Mouse (Mus musculus) gastrocnemius, postnatal 25 days (tissue): Measurements from ENCODE around the gene Eprs. TPM values are rescaled to one million over a fixed set of nuclear protein-coding genes. Genes with fewer than 3 reads are reported as not detected.
"Not testable (repeated sequence)": the region's sequence is repeated elsewhere in the genome, so short reads cannot be mapped to it uniquely, and the experiment has no call there.

Experiments used
- DNase-seq: peaks from one replicate; pipeline ENCODE4 v3.0.0; 2022
- long read RNA-seq, 2 experiments: library from polyadenylated mRNA; stranded (forward); transcript quantifications; one replicate each; pipeline ENCODE4 v2.0.0; 2021
- total RNA-seq, 2 experiments: library from RNA; stranded (reverse); gene quantifications; 1 replicate in 1 of 2; 2 replicates in 1 of 2; pipeline ENCODE4 v1.2.3; 2021

Eprs gene
- 100 to 1,000 TPM; 147 to 149 TPM for total RNA-seq
- long read RNA-seq, experiment 1, full-length matches to known transcripts, result 36 of 71 reads
- long read RNA-seq, experiment 1, partial matches to known transcripts, result 29 of 71 reads
- long read RNA-seq, experiment 1, other reads (novel, unspliced or antisense), result 6 of 71 reads
- long read RNA-seq, experiment 2, full-length matches to known transcripts, result 108 of 154 reads
- long read RNA-seq, experiment 2, partial matches to known transcripts, result 38 of 154 reads
- long read RNA-seq, experiment 2, other reads (novel, unspliced or antisense), result 8 of 154 reads

- peak; percentile 99 for DNase-seq
These were observed at the start of gene Eprs for GRCm38 (mm10) chr1:185362677-185363520. Gene Eprs, plus strand, starts transcription at chr1:185363044.

DNA sequence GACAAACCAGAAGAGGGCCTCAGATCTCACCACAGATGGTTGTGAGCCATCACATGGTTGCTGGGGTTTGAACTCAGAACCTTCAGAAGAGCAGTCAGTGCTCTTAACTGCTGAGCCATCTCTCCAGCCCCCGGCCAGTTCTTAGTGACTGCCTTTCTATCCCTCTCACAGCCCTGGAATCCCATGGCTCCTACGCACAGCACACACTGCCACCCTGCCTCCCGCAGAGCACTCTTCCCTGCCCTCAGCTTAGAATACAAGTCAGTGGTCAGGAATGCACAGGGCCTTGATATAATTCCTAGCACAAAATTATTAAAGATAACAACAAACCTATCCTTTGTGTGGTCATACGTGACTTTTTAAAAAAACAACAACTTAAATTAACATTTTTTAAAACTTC lies 48.3 kb upstream of the Eprs start:
- DNase-seq, result no peak

- DNase-seq, result no peak
These were observed 46.8 kb upstream of the Eprs start for GRCm38 (mm10) chr1:185315846-185316568.

DNA sequence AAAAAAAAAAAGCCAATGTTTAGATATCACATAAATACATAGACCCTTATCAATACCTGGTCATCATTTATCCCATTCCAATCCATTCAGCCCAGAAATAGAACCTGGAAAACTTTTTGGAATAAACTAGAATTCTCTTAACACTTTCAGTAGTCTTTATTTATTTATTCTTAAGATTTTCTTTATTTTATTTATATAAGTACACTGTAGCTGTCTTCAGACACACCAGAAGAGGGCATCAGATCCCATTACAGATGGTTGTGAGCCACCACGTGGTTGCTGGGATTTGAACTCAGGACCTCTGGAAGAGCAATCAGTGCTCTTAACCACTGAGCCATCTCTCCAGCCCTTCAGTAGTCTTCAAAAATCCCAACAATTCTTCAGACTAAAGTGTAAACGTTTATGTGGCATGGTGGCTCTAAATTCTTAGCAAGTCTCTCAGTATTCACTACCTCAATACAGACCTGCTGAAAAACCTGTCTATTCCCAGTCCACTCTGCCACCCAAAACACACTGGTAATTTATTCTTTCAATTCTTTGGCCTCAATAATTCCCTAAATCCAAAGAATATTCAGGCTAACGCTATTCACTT lies 35.0 kb upstream of the Eprs start:
- not testable (repeated sequence) for DNase-seq

- DNase-seq, result peak; percentile 86
These were observed 33.9 kb upstream of the Eprs start, which contains the start of gene Iars2 for GRCm38 (mm10) chr1:185328721-185329610. Gene Iars2, minus strand, starts transcription at chr1:185329396.

DNA sequence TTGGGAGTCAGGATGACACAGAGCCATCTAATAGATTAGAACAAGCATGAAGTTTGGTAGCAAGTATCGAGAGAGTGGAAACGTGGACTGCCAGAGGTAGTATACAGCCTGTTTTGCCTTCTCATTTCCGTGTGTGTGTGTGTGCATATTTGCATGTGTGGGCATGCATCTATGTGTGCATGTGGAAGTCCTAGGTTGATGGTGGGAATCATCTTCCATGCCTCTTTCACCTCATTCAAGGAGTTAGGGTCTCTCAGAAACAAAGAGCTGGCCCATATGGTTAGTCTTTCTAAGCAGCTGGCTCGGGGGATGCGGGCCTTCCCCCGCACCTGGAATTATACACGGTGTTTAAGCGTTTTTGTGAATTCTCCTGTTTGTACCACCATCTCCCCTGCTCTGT lies 33.0 kb upstream of the Eprs start:
- DNase-seq, result no peak

- no peak for DNase-seq
These were observed 31.5 kb upstream of the Eprs start for GRCm38 (mm10) chr1:185331364-185331763.

GRCm38 (mm10) chr1:185331983-185332430 lies 30.8 kb upstream of the Eprs start, which contains the start of gene Bpnt1:
Gene Bpnt1, plus strand, starts transcription at chr1:185332149.
- DNase-seq, result peak; percentile 92

DNA sequence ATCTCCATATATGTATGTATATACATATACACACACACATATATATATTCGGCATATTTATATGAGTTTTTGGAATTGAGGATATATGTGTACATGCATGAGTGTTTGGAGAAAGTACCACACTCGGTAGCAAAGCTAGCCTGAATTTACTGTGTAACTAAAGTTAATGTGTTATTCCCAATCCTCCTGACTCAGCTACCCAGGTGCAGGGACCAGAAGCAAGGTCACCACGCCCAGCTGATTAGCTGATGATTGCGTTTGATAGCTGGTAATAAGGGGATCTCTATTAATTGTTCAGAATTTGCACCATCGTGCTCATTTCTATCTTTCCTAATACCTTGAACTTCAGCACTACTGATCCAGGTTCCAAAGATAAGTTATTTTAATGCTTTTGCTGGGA lies 29.2 kb upstream of the Eprs start:
- no peak for DNase-seq

DNA sequence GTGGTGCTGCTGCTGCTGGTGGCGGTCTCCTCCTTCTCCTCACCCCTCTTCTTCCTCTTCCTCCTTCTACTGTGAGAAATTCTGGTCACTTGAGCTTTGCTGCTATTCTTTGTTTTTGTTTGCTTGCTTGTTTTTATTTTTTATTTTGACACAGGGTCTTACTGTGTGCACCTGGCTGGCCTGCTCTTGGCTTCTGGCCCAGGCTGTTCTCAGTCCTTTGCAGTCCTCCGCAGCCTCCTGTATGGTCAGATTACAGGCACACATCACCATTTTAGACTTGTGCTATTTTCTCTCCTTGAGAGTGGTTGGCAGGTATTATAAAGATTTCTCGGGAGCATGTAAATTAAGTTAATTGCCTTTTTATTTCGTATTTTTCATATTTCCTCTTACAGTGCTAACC lies 28.7 kb upstream of the Eprs start:
- no peak for DNase-seq

DNA sequence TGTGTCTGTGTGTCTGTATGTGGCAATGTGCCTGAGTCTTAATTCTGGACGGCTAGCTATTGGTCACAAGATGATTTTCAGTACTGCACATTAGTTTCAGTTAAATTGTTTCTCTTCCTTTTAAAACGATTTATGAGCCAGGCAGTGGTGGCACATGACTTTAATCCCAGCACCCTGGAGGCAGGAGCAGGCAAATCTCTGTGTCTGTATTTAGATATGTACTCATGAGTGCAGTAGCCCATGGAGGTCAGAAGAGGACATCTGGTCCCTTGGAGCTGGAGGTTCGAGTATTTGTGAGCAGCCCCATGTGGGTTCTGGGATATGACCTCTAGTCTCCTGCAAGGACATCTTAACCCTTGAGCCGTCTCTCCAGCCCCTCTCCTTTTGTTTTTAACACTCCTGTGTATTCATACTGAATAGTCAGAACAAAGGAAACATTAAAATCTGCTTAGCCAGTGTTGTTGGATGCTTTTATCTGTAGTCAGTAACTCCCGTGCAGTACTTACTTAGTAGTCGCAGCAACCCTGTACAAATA lies 27.5 kb upstream of the Eprs start:
- no peak for DNase-seq

DNA sequence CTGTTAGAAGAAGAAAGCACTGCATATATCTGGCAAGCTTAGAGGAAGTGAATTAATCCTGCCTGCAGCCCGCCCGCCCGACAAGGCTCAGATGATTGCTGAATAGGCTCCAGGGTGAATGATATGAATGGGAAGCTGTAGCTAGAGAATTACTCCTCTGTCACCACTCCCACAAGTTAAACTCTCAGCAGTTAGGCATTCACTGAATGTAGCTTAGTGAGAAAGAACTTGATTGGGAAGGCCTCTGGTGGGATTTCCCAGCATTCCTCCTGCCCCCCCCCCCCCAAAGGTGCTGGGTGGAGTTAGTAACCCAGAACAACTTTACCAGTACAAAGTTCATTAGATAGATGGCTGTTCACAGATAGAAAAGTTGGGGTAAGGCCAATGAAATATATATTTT lies 26.3 kb upstream of the Eprs start:
- no peak for DNase-seq

DNA sequence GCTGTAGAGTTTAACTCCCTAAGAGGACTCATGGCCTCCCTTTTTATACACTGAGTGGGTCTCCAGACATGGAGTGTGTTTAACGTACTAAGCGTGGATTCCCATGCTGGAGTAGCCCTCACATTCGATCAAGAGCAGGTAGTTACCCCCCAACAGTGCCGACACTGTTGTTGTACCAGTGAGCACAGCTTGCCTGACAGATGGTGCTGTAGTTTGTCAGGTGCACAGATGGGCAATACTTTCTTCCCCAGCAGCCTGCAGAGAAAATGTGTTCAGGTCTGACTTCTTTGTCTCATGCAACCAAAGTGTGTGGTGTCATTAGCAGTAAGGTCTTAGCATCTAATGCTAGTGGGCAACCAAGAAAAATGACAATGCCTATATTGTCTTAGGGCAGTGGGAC lies 20.4 kb upstream of the Eprs start:
- no peak for DNase-seq

- DNase-seq, result no peak
These were observed 19.4 kb upstream of the Eprs start for GRCm38 (mm10) chr1:185343422-185343821.

DNA sequence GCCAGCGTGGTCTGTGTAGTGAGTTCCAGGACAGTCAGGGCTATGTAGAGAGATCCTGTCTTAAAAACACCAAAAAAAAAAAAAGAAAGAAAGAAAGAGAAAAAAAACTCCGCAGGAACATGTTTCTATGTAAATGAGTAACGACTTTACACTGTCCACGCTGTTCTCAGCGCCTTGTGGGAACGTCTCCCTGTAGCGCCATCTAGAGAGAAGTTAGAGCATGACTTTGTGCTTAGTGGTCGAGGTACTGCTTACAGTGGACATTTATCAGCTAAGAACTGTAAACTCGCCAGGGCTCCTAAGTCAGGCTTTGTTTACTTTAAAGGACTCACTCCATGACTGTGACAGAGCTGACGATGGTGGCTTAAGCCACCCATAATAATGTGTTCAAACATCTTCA lies 16.7 kb upstream of the Eprs start:
- DNase-seq, result no peak

GRCm38 (mm10) chr1:185349741-185350140 lies 13.1 kb upstream of the Eprs start:
- DNase-seq, result no peak

DNA sequence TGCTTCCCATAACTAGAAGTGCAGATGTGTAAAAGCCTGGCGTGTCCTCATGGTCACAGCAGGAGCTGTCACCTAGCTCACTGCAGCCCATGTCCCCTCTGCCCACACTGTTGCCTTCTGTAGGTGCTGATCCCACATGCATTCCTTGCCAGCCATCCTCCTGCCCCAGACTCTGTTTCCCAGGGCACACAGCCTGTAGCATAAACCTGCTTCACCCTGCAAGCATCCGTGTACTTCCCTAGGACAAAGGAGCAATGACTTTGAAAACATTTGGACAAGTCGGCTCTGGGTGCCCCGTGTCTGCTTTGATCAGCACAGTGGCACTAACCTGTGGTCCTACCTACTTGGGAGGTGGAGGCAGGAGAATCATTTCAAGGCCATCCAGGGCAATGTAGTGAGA lies 12.2 kb upstream of the Eprs start:
- no peak for DNase-seq

GRCm38 (mm10) chr1:185352151-185352550 lies 10.7 kb upstream of the Eprs start:
- DNase-seq, result no peak

DNA sequence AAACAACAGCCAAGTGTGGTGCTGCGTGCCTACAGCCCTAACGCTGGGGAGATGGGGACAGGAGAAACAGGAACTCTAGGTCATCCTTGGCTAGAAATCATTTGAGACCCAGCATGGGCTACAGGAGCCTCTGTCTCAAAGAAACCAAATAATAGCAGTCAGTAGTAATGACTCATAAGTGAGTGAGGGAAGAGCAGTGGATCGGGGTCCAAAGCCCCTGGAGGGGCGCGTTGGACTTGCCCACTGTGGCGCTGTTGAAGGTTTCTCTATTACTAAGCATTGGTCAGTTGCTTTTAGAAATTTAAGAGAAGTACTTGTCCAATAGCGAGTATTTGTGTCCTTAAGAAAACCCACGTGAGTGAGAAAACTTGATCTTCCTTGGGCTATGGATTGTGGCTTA lies 9.5 kb upstream of the Eprs start:
- no peak for DNase-seq

DNA sequence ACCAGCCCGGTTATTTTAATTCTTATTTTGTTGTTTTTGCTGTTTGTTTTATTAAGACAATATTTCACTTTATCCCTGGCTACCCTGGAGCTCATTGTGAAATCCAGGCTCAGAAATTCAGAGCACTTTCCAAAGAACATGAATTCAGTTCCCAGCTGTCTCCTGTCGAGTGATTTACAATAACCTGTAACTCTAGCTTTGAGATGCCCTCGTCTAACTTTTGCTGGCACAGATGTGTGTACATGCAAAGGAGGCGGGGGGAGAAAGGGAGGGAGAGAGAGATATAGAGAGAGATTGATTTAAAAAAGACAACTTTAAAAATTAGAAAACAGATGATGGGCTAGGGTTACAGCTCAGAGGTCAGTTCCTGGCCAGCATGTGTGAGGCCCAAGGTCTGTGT lies 8.1 kb upstream of the Eprs start:
- no peak for DNase-seq

- DNase-seq, result no peak
These were observed 6.6 kb upstream of the Eprs start for GRCm38 (mm10) chr1:185356246-185356645.
